ENCODE assay signal across 27 mouse cellular contexts in the genomic region with DNA sequence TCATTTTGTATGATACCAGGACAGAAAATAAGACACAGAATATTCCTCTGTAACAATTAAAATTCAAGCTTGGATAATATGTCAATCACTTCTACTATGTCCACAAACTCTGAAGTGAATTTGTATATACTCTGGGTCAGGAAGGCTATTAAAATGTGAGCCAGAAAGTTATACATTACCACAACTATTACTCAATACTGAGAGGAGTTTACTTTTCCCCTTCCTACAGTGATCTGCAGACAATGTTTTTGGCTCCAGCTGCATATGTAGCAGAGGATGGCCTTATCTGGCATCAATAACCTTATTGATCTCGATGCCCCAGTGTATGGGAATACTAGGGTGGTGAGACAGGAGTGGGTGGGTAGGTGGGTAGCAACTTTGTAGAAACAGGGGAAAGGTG.
"Had no signal": no experiment of that assay in that cellular context is flagged by ENCODE, and none has a peak within 500 bp of the region (broad histone marks: within the 10 kb centered on the region; RNA-seq: fewer than 3 reads in every experiment).

No protein-coding gene starts in this region.

- H3K27ac ChIP-seq: gastrocnemius, adult 2 months; heart, embryonic 10.5 days; hindbrain, embryonic 10.5 days; hindbrain, embryonic 12.5 days; hindbrain, embryonic 14.5 days; intestine, embryonic 15.5 days; left cerebral cortex, adult 2 months; limb, embryonic 10.5 days; limb, embryonic 12.5 days; liver, embryonic 13.5 days had no signal

- H3K4me1 ChIP-seq: heart, embryonic 10.5 days; heart, embryonic 12.5 days; hindbrain, embryonic 10.5 days; hindbrain, embryonic 12.5 days; intestine, embryonic 15.5 days; limb, embryonic 10.5 days; limb, embryonic 12.5 days; liver, embryonic 13.5 days had no signal

- H3K9me3 ChIP-seq: heart, embryonic 10.5 days; heart, embryonic 12.5 days; hindbrain, embryonic 10.5 days; hindbrain, embryonic 12.5 days; intestine, embryonic 15.5 days; limb, embryonic 10.5 days; limb, embryonic 12.5 days; liver, embryonic 13.5 days had no signal

- H3K27me3 ChIP-seq: heart, embryonic 12.5 days; hindbrain, embryonic 12.5 days; intestine, embryonic 15.5 days; limb, embryonic 12.5 days; liver, embryonic 13.5 days had no signal

- H3K4me3 ChIP-seq: gastrocnemius, adult 2 months; heart, embryonic 10.5 days; heart, embryonic 12.5 days; hindbrain, embryonic 10.5 days; hindbrain, embryonic 12.5 days; intestine, embryonic 15.5 days; left cerebral cortex, adult 2 months; limb, embryonic 10.5 days; limb, embryonic 12.5 days; liver, embryonic 13.5 days had no signal

- H3K4me2 ChIP-seq: heart, embryonic 12.5 days; hindbrain, embryonic 12.5 days; hindbrain, embryonic 14.5 days; intestine, embryonic 15.5 days; limb, embryonic 12.5 days; liver, embryonic 13.5 days had no signal

- H3K36me3 ChIP-seq: heart, embryonic 10.5 days; heart, embryonic 12.5 days; hindbrain, embryonic 10.5 days; hindbrain, embryonic 12.5 days; intestine, embryonic 15.5 days; limb, embryonic 10.5 days; limb, embryonic 12.5 days; liver, embryonic 13.5 days had no signal

- H3K9ac ChIP-seq: forebrain, postnatal 0 days; heart, embryonic 12.5 days; hindbrain, embryonic 12.5 days; hindbrain, embryonic 14.5 days; intestine, embryonic 15.5 days; limb, embryonic 12.5 days; liver, embryonic 13.5 days had no signal

- DNase-seq: forebrain, postnatal 0 days; gastrocnemius, adult 2 months; gastrocnemius, postnatal 10 days; gastrocnemius, postnatal 25 days; heart, adult 18-20 months; heart, postnatal 10 days; heart, postnatal 4 days; kidney, adult 18-20 months; kidney, adult 8-10 months; kidney, postnatal 10 days; kidney, postnatal 25 days; kidney, postnatal 4 days; layer of hippocampus, adult 9-11 months; layer of hippocampus, postnatal 36 days; liver, embryonic 13.5 days had no signal

- ATAC-seq: forebrain, postnatal 0 days; hindbrain, embryonic 16.5 days; inflammation-experienced regulatory T-cells, adult 6 months; intestine, embryonic 15.5 days; intestine, postnatal 0 days had no signal
